Mouse (Mus musculus) liver, embryonic 14.5 days (tissue): ENCODE results near the gene Dnajb7. TPM values are rescaled to one million over a fixed set of nuclear protein-coding genes. Genes with fewer than 3 reads are reported as not detected.

Experiments
- ATAC-seq: fragments of 200-750 bp; cut with Nextera tagmentation; 2 replicates; pipeline ENCODE4 v1.8.0; 2017; ENCODE audit warnings: moderate number of reproducible peaks, mild to moderate bottlenecking, moderate library complexity; ENCODE audit not compliant: insufficient read depth
- DNase-seq, 3 experiments: peaks; one replicate each; pipeline ENCODE4 v3.0.0-alpha.2; 2012 to 2013; ENCODE audit warnings: low read depth in 3 of 3, low spot score in 3 of 3
- H3K27ac ChIP-seq: fragments of 300-500 bp; sonication (generic); 2 replicates; pipeline ENCODE4 v1.5.1; 2014; ENCODE audit warnings: moderate library complexity, mild to moderate bottlenecking, control low read depth, inconsistent platforms
- H3K27me3 ChIP-seq: fragments of 300-500 bp; sonication (generic); 2 replicates; pipeline ENCODE4 v1.6.1; 2014; ENCODE audit warnings: mild to moderate bottlenecking, low read length, moderate library complexity; ENCODE audit not compliant: control insufficient read depth, insufficient read depth
- H3K36me3 ChIP-seq: fragments of 300-500 bp; sonication (generic); replicated peaks from 2 replicates; pipeline ENCODE4 v1.6.1; 2014; ENCODE audit warnings: low read depth; ENCODE audit not compliant: control insufficient read depth, insufficient read depth
- H3K4me1 ChIP-seq, 2 experiments: fragments of 200-500 bp in 1 of 2; fragments of 300-500 bp in 1 of 2; sonication (generic) in 1 of 2; replicated peaks; 2 replicates each; pipeline ENCODE4 v1.6.1; 2012 to 2014; ENCODE audit warnings: antibody characterized with exemption in 1 of 2, inconsistent platforms in 1 of 2, low read length in 1 of 2; ENCODE audit not compliant: control insufficient read depth in 2 of 2, insufficient read depth in 2 of 2
- H3K4me2 ChIP-seq: fragments of 300-500 bp; sonication (generic); 2 replicates; pipeline ENCODE4 v1.6.1; 2014; ENCODE audit warnings: low read depth, mild to moderate bottlenecking, control low read depth, moderate library complexity
- H3K4me3 ChIP-seq, 2 experiments: fragments of 200-500 bp in 1 of 2; fragments of 300-500 bp in 1 of 2; sonication (generic) in 1 of 2; 2 replicates each; pipeline ENCODE4 v1.5.1; 2012 to 2014; ENCODE audit warnings: low read depth in 2 of 2, low read length in 2 of 2, mild to moderate bottlenecking in 2 of 2, control low read depth in 1 of 2, inconsistent platforms in 1 of 2, moderate library complexity in 1 of 2; ENCODE audit not compliant: insufficient read depth in 1 of 2
- H3K9ac ChIP-seq: fragments of 300-500 bp; sonication (generic); replicated peaks from 2 replicates; pipeline ENCODE4 v1.6.1; 2014; ENCODE audit warnings: mild to moderate bottlenecking, control low read depth, moderate library complexity
- H3K9me3 ChIP-seq: fragments of 300-500 bp; sonication (generic); 2 replicates; pipeline ENCODE4 v1.6.1; 2016; ENCODE audit warnings: low read length, mixed read lengths; ENCODE audit not compliant: control insufficient read depth
- CTCF ChIP-seq: IDR thresholded peaks from 2 replicates; pipeline ENCODE4 v1.5.1; 2016; ENCODE audit warnings: antibody characterized with exemption, low read depth, control low read depth
- EP300 ChIP-seq: IDR thresholded peaks from 2 replicates; pipeline ENCODE4 v1.6.1; 2016; ENCODE audit warnings: antibody characterized with exemption, low read depth
- WGBS: fragments of 180-500 bp; shearing (Covaris S2); extraction: QIAGEN DNeasy Blood & Tissue Kit; methylation state at CpG from one replicate; pipeline ENCODE4 v1.1.7; 2014; ENCODE audit not compliant: insufficient replicate concordance; 5-methylcytosine and 5-hydroxymethylcytosine counted together
- polyA plus RNA-seq, 2 experiments: library from polyadenylated mRNA; depleted of rRNA in 1 of 2; stranded (reverse) in 1 of 2; unstranded in 1 of 2; fragments of >200 nt; fragmentation: Nextera tagmentation in 1 of 2; extraction: Ambion mirVana in 1 of 2; gene quantifications; 2 replicates each; pipeline versions ENCODE4 v1.2.1 to v1.2.3; 2012 to 2014

Gene Dnajb7
- polyA plus RNA-seq, 2 experiments = 0.18 TPM; not detected in 1

DNA sequence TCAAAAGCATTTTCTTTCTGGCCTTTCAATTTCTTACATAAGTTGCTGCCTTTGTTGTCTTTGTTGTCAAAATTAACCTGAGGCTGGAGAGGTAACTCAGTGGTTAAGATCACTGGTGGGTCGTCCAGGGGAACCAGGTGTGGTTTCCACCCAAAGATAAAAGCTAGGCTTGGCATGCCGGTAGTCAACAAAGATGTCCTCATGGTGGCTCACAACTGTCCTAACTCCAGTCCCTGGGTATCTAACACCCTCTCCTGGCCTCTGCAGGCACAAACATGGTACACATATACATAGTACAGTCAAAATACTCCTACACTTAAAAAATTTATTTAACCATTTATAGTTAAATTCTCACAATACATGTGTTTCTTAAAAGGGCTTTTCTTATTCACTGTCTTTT is 19.8 kb upstream of the Dnajb7 start:
- Histone ChIP-seq H3K9ac (no peak overlapping the region), H3K36me3 (peaks cover 12% of the 10 kb centered on the region), H3K4me3 (no peak overlapping the region), H3K27me3 (no peaks in the 10 kb centered on the region), H3K4me2 (no peak overlapping the region), H3K9me3 (no peaks in the 10 kb centered on the region), H3K27ac (no peak overlapping the region), H3K4me1 (peaks cover 0 to 3% of the 10 kb centered on the region in 2 experiments; a peak in 1 of 4 replicates)
- 34% methylated on average over 2 of the region's 2 CpGs for WGBS
- no peak for ATAC-seq
- peak; percentile 13; the same call in 1 of the 2 replicates for TF ChIP-seq CTCF
- TF ChIP-seq EP300 = no peak
- no peak for DNase-seq

DNA sequence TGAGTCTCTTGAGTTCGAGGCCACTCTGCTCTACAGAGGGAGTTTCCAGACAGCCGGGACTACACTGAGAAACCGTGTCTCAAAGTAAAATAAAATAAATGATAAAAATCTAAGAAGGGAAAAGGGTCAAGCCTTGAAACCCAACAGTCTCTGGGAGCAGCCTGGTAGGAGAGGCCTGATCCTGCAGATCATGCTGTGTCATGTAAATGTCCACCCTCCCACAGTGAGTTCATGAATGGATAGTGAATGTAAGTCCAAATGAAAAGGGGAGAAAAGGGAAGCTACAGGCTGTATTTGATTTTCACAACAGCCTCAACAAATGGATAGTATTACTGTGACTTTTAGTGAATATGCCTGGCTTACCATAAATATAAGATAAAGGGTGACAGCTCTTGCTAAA is 17.2 kb upstream of the Dnajb7 start:
- WGBS = 65% methylated on average over 3 of the region's 3 CpGs
- ATAC-seq = 0 out of 2 replicates have a peak, but pooled peaks have one; percentile 35
- TF ChIP-seq EP300 (no peak), CTCF (no peak)
- DNase-seq = no peak
- Histone ChIP-seq H3K36me3 (peaks cover 8% of the 10 kb centered on the region), H3K9ac (no peak overlapping the region), H3K4me3 (no peak overlapping the region), H3K27me3 (no peaks in the 10 kb centered on the region), H3K9me3 (no peaks in the 10 kb centered on the region), H3K27ac (no peak overlapping the region), H3K4me1 (peaks cover 0 to 5% of the 10 kb centered on the region in 2 experiments; a peak in 1 of 4 replicates), H3K4me2 (no peak overlapping the region)

DNA sequence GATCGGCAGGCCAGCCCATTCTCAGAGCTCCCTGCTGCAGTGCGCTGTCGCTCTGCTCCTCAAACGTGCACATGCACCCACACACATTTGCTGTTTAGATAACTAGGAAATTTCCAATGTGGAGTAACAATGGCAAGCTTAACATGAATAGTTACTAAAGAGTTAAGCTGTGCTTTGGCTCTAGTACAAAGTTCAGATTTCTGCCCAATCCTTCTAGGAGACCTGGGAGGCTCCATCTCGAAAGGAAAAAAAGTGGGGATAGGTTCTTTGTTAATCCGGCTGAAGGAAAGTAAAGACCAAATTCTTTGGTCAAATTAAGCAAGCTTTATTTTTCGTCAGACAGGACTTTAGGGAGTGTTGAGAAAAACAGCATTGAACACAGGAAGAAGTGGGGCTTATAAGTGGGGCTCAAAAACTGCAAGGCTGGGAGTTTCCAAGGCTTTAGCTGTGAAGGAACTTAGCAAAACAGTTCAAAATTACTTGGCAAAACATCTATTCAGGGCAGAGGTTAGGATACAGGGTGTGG is 14.1 kb upstream of the Dnajb7 start:
- H3K4me2 ChIP-seq = no peak overlapping the region

GRCm38 (mm10) chr15:81421454-81421853 is 13.4 kb upstream of the Dnajb7 start:
- DNase-seq = no peak
- no peak for ATAC-seq
- Histone ChIP-seq H3K4me1 (peaks cover 15 to 23% of the 10 kb centered on the region in 2 experiments), H3K4me2 (no peak overlapping the region), H3K27me3 (no peaks in the 10 kb centered on the region), H3K9ac (no peak overlapping the region), H3K27ac (no peak overlapping the region), H3K9me3 (no peaks in the 10 kb centered on the region), H3K36me3 (no peaks in the 10 kb centered on the region), H3K4me3 (no peak overlapping the region)
- 55% methylated on average over 1 of the region's 1 CpGs for WGBS
- TF ChIP-seq CTCF = no peak

More for the DNA sequence above, 14.1 kb upstream of the Dnajb7 start:
- ATAC-seq = no peak
- Histone ChIP-seq H3K9ac (no peak overlapping the region), H3K27me3 (no peaks in the 10 kb centered on the region), H3K4me1 (peaks cover 11 to 17% of the 10 kb centered on the region in 2 experiments), H3K9me3 (no peaks in the 10 kb centered on the region), H3K36me3 (peaks cover under 1% of the 10 kb centered on the region), H3K4me3 (no peak overlapping the region), H3K27ac (no peak overlapping the region)
- TF ChIP-seq CTCF (no peak), EP300 (no peak)
- 75% methylated on average over 7 of the region's 7 CpGs for WGBS
- no peak for DNase-seq

DNA sequence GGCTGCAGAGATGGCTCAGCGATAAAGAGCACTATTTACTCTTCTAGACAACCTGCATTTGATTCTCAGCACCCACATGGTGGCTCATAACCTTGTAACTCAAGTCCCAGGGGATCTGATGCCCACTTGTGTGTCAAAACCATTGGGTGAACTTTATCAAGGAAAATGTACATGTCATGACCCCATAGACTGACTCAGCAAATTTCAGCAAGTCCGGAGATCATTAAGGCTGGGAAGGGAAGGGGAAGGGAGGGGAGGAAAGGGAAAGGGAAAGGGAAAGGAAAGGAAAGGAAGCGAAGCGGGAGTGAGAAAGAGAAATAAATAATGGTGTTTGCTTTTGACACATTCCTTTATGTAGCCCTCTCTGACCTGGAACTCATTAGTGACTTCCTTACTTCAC is 10.0 kb upstream of the Dnajb7 start:
- TF ChIP-seq CTCF (no peak), EP300 (no peak)

More for the DNA sequence above, 10.0 kb upstream of the Dnajb7 start:
- WGBS = 71% methylated on average over 4 of the region's 4 CpGs
- ATAC-seq = no peak
- no peaks in the 10 kb centered on the region for H3K27me3 ChIP-seq
- H3K27ac ChIP-seq = peak overlapping the region; percentile 60
- H3K4me1 ChIP-seq = peaks cover 17 to 22% of the 10 kb centered on the region in 2 experiments
- 0 out of 2 replicates have a peak overlapping the region, but pooled peaks have one; percentile 13 for H3K4me2 ChIP-seq
- H3K36me3 ChIP-seq = no peaks in the 10 kb centered on the region
- no peak overlapping the region for H3K9ac ChIP-seq
- no peak overlapping the region for H3K4me3 ChIP-seq
- peak in 1 of 3 experiments; percentile 25 for DNase-seq
- no peaks in the 10 kb centered on the region for H3K9me3 ChIP-seq
